Mouse (Mus musculus): ENCODE measurements around the gene Pitx3. TPM values are rescaled to one million over a fixed set of nuclear protein-coding genes. Genes with fewer than 3 reads are reported as not detected.
A peak's percentile ranks its signal among the peaks of the same experiment; 100 is the strongest.
"Not testable (repeated sequence)": the region's sequence is repeated elsewhere in the genome, so short reads cannot be mapped to it uniquely, and the experiment has no call there.

The Pitx3 gene
- polyA plus RNA-seq, 1 experiment: not detected

DNA sequence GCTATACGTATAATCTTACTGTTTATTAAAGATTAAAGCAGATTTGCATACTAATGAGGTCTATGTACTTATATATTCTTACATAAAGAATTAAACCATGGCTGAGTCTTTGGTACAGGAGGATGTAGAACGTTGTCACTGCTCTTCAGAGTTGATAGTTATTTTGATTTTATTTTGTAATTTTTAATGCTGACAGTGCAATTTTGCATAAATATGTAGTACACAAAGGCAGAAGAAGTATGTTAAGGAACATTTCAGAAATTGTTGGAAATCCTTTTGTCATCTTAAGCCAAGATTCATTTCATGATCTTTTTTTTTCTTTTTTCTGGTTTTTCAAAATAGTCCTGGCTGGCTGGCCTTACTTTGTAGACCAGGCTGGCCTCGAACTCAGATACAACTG, 21.3 kb upstream of the Pitx3 start:
- H3K36me3 ChIP-seq (ENCODE audit: control insufficient read depth): peaks cover 47% of the 10 kb centered on the region

DNA sequence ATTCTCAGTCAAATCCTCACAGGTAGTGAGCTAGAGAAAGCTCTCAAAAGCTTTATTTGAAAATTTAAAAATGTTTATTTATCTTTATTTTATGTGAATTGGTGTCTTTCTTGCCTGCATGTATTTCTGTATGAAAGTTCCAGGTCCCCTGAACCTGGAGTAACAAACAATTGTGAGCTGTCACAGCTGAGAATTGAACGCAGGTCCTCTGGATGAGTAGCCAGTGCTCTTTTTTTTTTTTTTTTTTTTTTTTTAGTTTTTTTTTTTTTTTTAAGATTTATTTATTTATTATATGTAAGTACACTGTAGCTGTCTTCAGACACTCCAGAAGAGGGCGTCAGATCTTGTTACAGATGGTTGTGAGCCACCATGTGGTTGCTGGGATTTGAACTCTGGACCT, 19.0 kb upstream of the Pitx3 start:
- H3K4me1 ChIP-seq (ENCODE audit: control insufficient read depth); H3K27me3 ChIP-seq (ENCODE audit: control insufficient read depth); H3K9me3 ChIP-seq (ENCODE audit: control insufficient read depth, low read length); H3K4me3 ChIP-seq (replicated peaks): not testable (repeated sequence)
- H3K36me3 ChIP-seq (ENCODE audit: control insufficient read depth): peaks cover 56% of the 10 kb centered on the region

More for the DNA sequence above, 21.3 kb upstream of the Pitx3 start:
- H3K27me3 ChIP-seq (ENCODE audit: control insufficient read depth): no peaks in the 10 kb centered on the region
- no peaks in the 10 kb centered on the region for H3K9me3 ChIP-seq (ENCODE audit: control insufficient read depth, low read length)
- H3K4me3 ChIP-seq (replicated peaks): no peak overlapping the region
- no peaks in the 10 kb centered on the region for H3K4me1 ChIP-seq (ENCODE audit: control insufficient read depth)
- TF ChIP-seq TAL1 (IDR thresholded peaks at IDR 0.05; ENCODE audit: low read length): no peak
- TF ChIP-seq GATA1 (IDR thresholded peaks at IDR 0.05; ENCODE audit: low read length): no peak

DNA sequence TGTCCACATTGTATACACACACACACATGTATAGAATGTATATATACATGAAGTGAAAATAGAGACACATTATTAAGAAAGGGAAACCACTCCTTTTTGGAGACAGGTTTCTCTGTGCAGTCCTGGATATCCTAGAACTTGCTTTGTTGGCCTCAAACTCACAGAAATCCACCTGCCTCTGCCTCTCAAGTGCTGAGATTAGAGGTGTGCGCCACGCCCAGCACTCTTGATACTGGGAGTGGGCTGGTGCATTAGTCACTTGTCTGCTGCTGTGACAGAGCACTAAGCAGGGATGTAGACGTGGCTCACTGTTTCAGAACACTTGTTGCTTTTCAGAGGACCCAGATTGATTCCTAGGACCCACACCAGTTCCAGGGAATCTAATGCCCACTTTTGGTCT, 17.8 kb upstream of the Pitx3 start:
- H3K27me3 ChIP-seq (ENCODE audit: control insufficient read depth): no peaks in the 10 kb centered on the region

DNA sequence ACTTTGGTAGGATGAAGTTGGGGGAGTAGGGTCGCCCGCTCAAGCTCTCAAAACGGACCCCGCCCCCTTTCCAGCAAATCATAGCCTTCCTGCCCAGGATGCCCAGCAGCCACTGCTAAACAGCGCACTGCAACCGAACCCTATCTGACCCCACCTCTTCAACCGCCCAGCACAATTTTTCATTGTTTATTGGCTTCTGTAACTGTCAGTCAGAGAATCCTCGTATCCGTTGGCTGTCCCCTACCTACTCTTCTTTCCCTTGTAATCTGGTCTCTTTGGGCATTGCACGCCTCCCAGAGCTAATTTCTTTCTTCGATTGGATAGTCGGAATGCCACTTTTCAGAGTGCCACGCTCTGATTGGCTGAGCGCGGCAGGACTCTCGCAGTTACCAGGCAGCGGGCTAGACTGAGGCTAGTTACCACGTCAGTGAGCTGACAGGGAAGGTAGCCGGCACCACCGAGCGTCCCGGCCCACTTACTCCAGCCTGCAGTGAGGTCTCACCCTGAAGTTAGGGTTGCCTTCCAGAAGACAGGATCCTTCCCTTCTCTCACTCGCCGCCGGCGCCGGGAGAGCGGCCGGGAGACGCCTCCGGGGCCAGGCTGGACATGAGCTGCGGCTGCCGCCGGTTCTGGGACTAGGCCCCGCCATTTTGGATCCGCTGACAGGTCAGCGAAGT, 4.1 kb upstream of the Pitx3 start, which contains the start of gene Gbf1:
Gene Gbf1, plus strand, starts transcription at position 383 of the 677 bp plus-strand sequence.
- TF ChIP-seq TAL1 (IDR thresholded peaks at IDR 0.05; ENCODE audit: low read length) (no peak), GATA1 (IDR thresholded peaks at IDR 0.05; ENCODE audit: low read length) (no peak; the same call in 1 of the 2 replicates)
- Histone ChIP-seq H3K4me3 (replicated peaks) (peak within 1 kb of the TSS; percentile 77), H3K4me1 (ENCODE audit: control insufficient read depth) (peaks cover 47% of the 10 kb centered on the region), H3K27me3 (ENCODE audit: control insufficient read depth) (peaks cover 46% of the 10 kb centered on the region), H3K36me3 (ENCODE audit: control insufficient read depth) (peaks cover 10% of the 10 kb centered on the region), H3K9me3 (ENCODE audit: control insufficient read depth, low read length) (peaks cover 7% of the 10 kb centered on the region)

More for the DNA sequence above, 17.8 kb upstream of the Pitx3 start:
- H3K4me3 ChIP-seq (replicated peaks): no peak overlapping the region
- peaks cover under 1% of the 10 kb centered on the region; the same call in 1 of the 2 replicates for H3K9me3 ChIP-seq (ENCODE audit: control insufficient read depth, low read length)
- no peaks in the 10 kb centered on the region for H3K4me1 ChIP-seq (ENCODE audit: control insufficient read depth)
- TF ChIP-seq TAL1 (IDR thresholded peaks at IDR 0.05; ENCODE audit: low read length) (no peak), GATA1 (IDR thresholded peaks at IDR 0.05; ENCODE audit: low read length) (no peak)
- peaks cover 47% of the 10 kb centered on the region for H3K36me3 ChIP-seq (ENCODE audit: control insufficient read depth)

DNA sequence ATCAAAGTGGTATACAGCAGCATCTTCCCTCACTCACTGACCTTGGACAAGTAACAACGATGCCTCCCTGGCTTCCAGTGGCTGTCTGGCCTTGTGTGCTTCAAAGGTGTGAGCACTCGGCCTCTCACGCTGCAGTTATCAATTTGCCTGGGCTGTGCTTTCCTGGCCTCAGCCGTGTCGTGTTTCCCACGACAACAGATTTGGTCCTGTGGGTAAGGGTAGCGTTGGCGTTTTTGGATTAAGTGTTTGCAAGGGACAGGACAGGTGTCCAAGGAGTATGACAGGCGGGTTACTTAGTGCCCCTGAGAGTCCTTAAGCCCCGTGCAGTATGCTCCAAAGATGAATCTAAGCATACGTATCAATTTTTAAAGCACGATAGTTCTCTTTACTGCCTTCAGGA, 965 bp upstream of the Pitx3 start:
- peaks cover 8% of the 10 kb centered on the region for H3K9me3 ChIP-seq (ENCODE audit: control insufficient read depth, low read length)
- H3K36me3 ChIP-seq (ENCODE audit: control insufficient read depth): peaks cover 3% of the 10 kb centered on the region
- H3K4me3 ChIP-seq (replicated peaks): no peak overlapping the region
- peaks cover 40% of the 10 kb centered on the region for H3K4me1 ChIP-seq (ENCODE audit: control insufficient read depth)
- no peak for TF ChIP-seq GATA1 (IDR thresholded peaks at IDR 0.05; ENCODE audit: low read length)
- H3K27me3 ChIP-seq (ENCODE audit: control insufficient read depth): peaks cover 78% of the 10 kb centered on the region

DNA sequence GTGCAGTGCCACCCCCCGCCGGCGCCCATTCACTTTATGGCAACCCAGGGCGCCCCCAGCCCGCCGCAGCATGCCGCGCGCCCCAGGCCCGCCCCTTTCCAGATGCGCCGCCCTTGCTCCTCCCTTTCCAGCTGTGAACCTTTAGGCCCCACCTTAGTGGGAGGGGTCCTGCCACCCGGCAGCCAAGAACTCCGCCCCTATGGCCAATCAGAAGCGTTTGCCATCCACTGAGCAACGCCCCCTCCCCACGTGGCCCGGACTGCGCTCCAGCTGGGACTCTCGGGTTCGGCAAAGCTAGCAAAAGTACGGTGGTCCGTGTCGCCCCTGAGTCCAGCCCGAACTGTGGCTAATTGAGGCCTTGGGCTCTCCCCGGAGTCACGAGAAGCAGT, 240 bp upstream of the Pitx3 start:
- peaks cover 8% of the 10 kb centered on the region for H3K9me3 ChIP-seq (ENCODE audit: control insufficient read depth, low read length)
- H3K36me3 ChIP-seq (ENCODE audit: control insufficient read depth): no peaks in the 10 kb centered on the region
- H3K27me3 ChIP-seq (ENCODE audit: control insufficient read depth): peaks cover 85% of the 10 kb centered on the region
- peak overlapping the region; percentile 56 for H3K4me3 ChIP-seq (replicated peaks)
- H3K4me1 ChIP-seq (ENCODE audit: control insufficient read depth): peaks cover 32% of the 10 kb centered on the region
- TF ChIP-seq TAL1 (IDR thresholded peaks at IDR 0.05; ENCODE audit: low read length) (no peak), GATA1 (IDR thresholded peaks at IDR 0.05; ENCODE audit: low read length) (no peak)

DNA sequence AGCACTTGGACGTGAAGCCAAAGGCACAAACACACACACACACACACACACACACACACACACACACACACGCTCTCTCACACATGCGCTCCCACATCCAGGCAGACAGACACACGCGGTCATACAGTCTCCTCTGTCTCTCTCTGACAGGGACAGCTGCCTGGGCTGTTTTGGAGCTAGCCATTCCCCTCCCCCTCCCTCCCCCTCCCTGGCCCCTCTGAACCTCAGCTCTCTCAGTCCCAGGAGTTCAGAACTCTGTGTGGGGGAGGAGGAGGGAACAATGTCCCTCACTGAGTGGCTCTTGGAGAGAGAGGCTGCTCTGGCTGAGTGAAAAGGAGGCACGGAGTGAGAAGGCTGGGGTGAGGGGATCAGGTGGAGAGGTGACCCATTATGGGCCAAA, 7.0 kb downstream of the Pitx3 start:
- Histone ChIP-seq H3K27me3 (ENCODE audit: control insufficient read depth) (peaks cover 100% of the 10 kb centered on the region), H3K4me3 (replicated peaks) (no peak overlapping the region), H3K9me3 (ENCODE audit: control insufficient read depth, low read length) (no peaks in the 10 kb centered on the region; the same call in 1 of the 2 replicates), H3K36me3 (ENCODE audit: control insufficient read depth) (no peaks in the 10 kb centered on the region), H3K4me1 (ENCODE audit: control insufficient read depth) (peaks cover 16% of the 10 kb centered on the region)
- TF ChIP-seq GATA1 (IDR thresholded peaks at IDR 0.05; ENCODE audit: low read length) (no peak), TAL1 (IDR thresholded peaks at IDR 0.05; ENCODE audit: low read length) (no peak)

DNA sequence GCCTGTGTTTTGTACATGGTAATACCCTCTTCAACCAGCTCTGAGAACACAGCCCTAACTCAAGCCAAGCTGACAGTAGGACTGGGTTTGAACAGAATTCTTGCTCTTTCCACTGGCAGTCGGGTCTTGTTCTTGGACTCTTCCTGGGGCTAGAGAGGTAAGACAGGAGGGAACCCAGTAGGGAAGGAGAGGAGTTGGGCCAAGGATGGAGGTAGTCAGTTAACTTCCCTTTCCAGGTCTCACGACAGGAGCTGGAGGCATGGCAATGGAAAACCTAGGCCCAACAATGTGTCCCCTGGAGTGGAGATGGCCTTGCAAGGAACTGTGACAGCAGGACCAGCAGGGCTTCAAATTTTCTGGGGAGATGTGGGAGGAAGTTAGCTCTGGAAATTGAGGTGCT, 7.8 kb downstream of the Pitx3 start:
- H3K27me3 ChIP-seq (ENCODE audit: control insufficient read depth): peaks cover 100% of the 10 kb centered on the region
- H3K36me3 ChIP-seq (ENCODE audit: control insufficient read depth): no peaks in the 10 kb centered on the region
- peaks cover 24% of the 10 kb centered on the region for H3K4me1 ChIP-seq (ENCODE audit: control insufficient read depth)
- TF ChIP-seq TAL1 (IDR thresholded peaks at IDR 0.05; ENCODE audit: low read length) (no peak), GATA1 (IDR thresholded peaks at IDR 0.05; ENCODE audit: low read length) (no peak)
- H3K9me3 ChIP-seq (ENCODE audit: control insufficient read depth, low read length): no peaks in the 10 kb centered on the region; the same call in 1 of the 2 replicates
- H3K4me3 ChIP-seq (replicated peaks): no peak overlapping the region

DNA sequence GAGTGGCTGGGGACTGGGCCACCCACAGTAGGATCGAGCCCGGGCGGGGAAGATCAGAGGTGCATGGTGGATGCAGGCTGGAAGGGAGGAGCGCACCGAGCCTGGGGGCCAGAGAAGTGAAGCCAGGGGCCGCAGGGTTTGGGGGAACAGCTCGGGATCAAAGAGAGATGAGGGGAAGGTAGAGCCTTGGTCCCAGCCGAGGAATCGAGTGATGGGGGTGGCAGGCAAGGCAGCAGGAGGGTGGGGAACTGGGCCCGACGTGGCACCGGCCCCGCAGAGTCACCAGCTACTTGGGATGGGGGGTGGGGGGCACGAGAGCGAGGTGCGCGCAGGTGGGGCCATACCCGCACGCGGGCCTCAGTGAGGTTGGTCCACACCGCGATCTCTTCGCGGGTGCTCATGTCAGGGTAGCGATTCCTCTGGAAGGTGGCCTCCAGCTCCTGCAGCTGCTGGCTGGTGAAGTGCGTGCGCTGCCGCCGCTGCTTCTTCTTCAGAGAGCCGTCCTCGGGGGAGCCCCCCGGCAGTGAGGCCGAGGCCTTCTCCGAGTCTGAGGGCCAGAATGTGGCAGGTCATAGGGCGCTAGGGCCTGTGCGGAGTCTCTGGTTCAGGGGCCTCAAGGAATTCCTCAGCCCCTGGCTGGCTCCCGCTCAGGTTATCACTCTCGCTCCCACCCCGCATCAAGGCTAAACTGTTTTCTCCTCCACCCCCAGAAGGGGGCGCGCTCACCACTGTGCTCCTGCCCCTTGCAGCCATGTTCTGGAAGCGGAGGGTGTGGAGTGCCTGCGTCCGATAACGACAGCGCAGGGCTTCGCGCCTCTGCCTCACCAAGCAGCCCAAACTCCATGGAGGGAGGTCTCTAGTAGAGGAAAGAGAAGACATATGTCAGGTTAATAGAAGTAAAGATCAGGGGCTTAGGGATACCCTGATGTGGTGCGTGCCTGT, 11.2 kb downstream of the Pitx3 start:
- TF ChIP-seq TAL1 (IDR thresholded peaks at IDR 0.05; ENCODE audit: low read length): no peak
- no peak for TF ChIP-seq GATA1 (IDR thresholded peaks at IDR 0.05; ENCODE audit: low read length)
- H3K36me3 ChIP-seq (ENCODE audit: control insufficient read depth): no peaks in the 10 kb centered on the region
- H3K4me1 ChIP-seq (ENCODE audit: control insufficient read depth): peaks cover 27% of the 10 kb centered on the region
- no peaks in the 10 kb centered on the region; the same call in 1 of the 2 replicates for H3K9me3 ChIP-seq (ENCODE audit: control insufficient read depth, low read length)
- peak overlapping the region; percentile 60 for H3K4me3 ChIP-seq (replicated peaks)
- H3K27me3 ChIP-seq (ENCODE audit: control insufficient read depth): peaks cover 100% of the 10 kb centered on the region
